Mouse (Mus musculus) limb, embryonic 10.5 days (tissue): ENCODE data around the gene Pkd1l2. TPM values are rescaled to one million over a fixed set of nuclear protein-coding genes. Genes with fewer than 3 reads are reported as not detected.

ENCODE experiments used
- DNase-seq: peaks from one replicate; pipeline ENCODE4 v3.0.0-alpha.2; 2017; ENCODE audit warnings: low spot score
- H3K27ac ChIP-seq: fragments of 300-500 bp; sonication (generic); 2 replicates; pipeline ENCODE4 v1.5.1; 2016; ENCODE audit warnings: mild to moderate bottlenecking
- H3K27me3 ChIP-seq: fragments of 300-500 bp; sonication (generic); 2 replicates; pipeline ENCODE4 v1.6.1; 2016; ENCODE audit warnings: low read depth, mild to moderate bottlenecking; ENCODE audit not compliant: poor library complexity, severe bottlenecking
- H3K36me3 ChIP-seq: fragments of 300-500 bp; sonication (generic); 2 replicates; pipeline ENCODE4 v1.6.1; 2016; ENCODE audit warnings: mild to moderate bottlenecking, moderate library complexity
- H3K4me1 ChIP-seq: fragments of 300-500 bp; sonication (generic); 2 replicates; pipeline ENCODE4 v1.6.1; 2016
- H3K4me3 ChIP-seq: fragments of 300-500 bp; sonication (generic); 2 replicates; pipeline ENCODE4 v1.5.1; 2016; ENCODE audit warnings: mild to moderate bottlenecking, moderate library complexity
- H3K9me3 ChIP-seq: fragments of 300-500 bp; sonication (generic); replicated peaks from 2 replicates; pipeline ENCODE4 v1.6.1; 2016; ENCODE audit warnings: mild to moderate bottlenecking
- WGBS: fragments of 180-500 bp; shearing (Covaris S2); methylation state at CpG from one replicate; pipeline ENCODE4 v1.1.7; 2016; 5-methylcytosine and 5-hydroxymethylcytosine counted together
- polyA plus RNA-seq: library from polyadenylated mRNA; unstranded; fragments of >200 nt; fragmentation: Nextera tagmentation; extraction: Ambion mirVana; gene quantifications from 2 replicates; pipeline ENCODE4 v1.2.1, GENCODE M21; 2016

Gene Pkd1l2
- polyA plus RNA-seq, 1 experiment from 2014 or later, result not detected

DNA sequence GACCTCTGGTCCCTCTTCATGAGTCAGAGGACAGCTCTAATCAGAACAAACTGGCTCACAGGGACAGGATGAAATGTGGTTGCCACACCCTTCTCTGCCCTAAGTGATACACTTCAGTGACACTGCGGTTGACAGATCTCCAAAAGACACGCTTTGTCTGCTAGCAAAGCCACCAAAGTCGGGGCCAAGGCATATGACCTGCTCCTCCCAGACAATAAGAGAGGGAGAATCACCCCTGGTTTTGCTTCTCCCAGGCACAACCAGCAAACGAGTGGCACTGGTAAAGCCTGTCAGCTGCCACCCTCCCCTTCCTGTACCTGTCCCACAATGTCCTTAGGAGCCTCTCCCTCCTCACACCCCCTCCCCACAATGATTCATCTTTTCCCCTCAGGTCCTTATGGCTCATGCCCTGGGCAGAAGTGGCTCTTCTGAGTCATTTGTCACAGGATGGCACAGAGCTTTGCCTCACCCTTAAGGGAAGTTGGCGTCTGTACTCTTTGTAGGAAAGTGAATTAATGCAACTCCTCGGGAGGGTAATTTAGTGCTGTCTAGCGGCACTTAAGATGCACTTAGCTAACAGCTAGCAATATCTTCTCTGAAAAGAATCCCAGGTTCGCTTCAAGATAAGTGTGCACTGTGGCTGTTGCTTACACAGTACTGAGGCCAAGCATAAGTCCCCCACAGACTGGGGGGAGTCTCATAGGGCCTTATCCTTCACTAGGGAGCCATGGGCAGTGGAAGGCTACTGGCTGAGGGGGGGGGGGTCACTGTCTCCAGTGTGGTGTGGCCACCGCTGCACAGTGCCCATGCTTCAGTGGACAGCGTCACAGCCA is 7.7 kb downstream of the Pkd1l2 start:
- no peak overlapping the region for H3K4me3 ChIP-seq
- H3K27me3 ChIP-seq, result no peaks in the 10 kb centered on the region
- no peaks in the 10 kb centered on the region for H3K9me3 ChIP-seq
- no peaks in the 10 kb centered on the region for H3K4me1 ChIP-seq
- WGBS, result 72% methylated on average over 10 of the region's 10 CpGs
- H3K27ac ChIP-seq, result no peak overlapping the region
- no peak for DNase-seq
- no peaks in the 10 kb centered on the region for H3K36me3 ChIP-seq

GRCm38 (mm10) chr8:117069708-117070107 is 12.5 kb downstream of the Pkd1l2 start:
- DNase-seq, result no peak
- no peak overlapping the region for H3K27ac ChIP-seq
- no peaks in the 10 kb centered on the region for H3K27me3 ChIP-seq
- H3K4me3 ChIP-seq, result no peak overlapping the region
- WGBS, result 90% methylated on average over 1 of the region's 1 CpGs
- H3K4me1 ChIP-seq, result no peaks in the 10 kb centered on the region
- H3K9me3 ChIP-seq, result no peaks in the 10 kb centered on the region
- H3K36me3 ChIP-seq, result no peaks in the 10 kb centered on the region

- Histone ChIP-seq H3K4me1 (no peaks in the 10 kb centered on the region), H3K27ac (no peak overlapping the region), H3K9me3 (no peaks in the 10 kb centered on the region), H3K27me3 (no peaks in the 10 kb centered on the region), H3K4me3 (no peak overlapping the region), H3K36me3 (no peaks in the 10 kb centered on the region)
- no peak for DNase-seq
- 84% methylated on average over 13 of the region's 13 CpGs for WGBS
These were observed 14.0 kb downstream of the Pkd1l2 start for GRCm38 (mm10) chr8:117068294-117068693.

- H3K9me3 ChIP-seq, result no peaks in the 10 kb centered on the region; the same call in 1 of the 2 replicates
- WGBS, result 89% methylated on average over 11 of the region's 11 CpGs
- no peaks in the 10 kb centered on the region for H3K27me3 ChIP-seq
- no peaks in the 10 kb centered on the region for H3K36me3 ChIP-seq
- DNase-seq, result no peak
- no peak overlapping the region for H3K4me3 ChIP-seq
- no peak overlapping the region for H3K27ac ChIP-seq
- H3K4me1 ChIP-seq, result no peaks in the 10 kb centered on the region
These were observed 14.9 kb downstream of the Pkd1l2 start for GRCm38 (mm10) chr8:117067396-117067795.

DNA sequence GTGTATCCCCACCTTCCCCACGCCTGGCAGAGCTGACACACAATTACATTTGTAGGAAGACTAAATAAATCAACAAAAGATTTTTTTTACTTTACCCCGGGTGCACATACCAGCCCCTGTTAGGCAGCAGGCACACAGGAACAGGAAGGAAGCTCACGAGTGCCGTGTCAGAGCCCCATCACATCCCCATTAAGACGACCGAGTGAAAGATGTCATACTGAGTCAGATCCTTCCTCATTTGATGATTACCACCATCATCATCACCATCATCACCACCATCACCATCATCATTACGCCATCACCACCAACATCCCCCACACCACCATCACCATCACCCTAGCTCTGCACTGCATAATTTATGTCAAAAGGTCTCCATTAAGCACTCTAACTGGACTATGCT is 15.3 kb downstream of the Pkd1l2 start:
- H3K4me1 ChIP-seq, result no peaks in the 10 kb centered on the region
- no peak overlapping the region for H3K27ac ChIP-seq
- DNase-seq, result no peak
- no peaks in the 10 kb centered on the region; the same call in 1 of the 2 replicates for H3K9me3 ChIP-seq
- no peak overlapping the region for H3K4me3 ChIP-seq
- no peaks in the 10 kb centered on the region for H3K27me3 ChIP-seq
- no peaks in the 10 kb centered on the region for H3K36me3 ChIP-seq
- 88% methylated on average over 7 of the region's 7 CpGs for WGBS

DNA sequence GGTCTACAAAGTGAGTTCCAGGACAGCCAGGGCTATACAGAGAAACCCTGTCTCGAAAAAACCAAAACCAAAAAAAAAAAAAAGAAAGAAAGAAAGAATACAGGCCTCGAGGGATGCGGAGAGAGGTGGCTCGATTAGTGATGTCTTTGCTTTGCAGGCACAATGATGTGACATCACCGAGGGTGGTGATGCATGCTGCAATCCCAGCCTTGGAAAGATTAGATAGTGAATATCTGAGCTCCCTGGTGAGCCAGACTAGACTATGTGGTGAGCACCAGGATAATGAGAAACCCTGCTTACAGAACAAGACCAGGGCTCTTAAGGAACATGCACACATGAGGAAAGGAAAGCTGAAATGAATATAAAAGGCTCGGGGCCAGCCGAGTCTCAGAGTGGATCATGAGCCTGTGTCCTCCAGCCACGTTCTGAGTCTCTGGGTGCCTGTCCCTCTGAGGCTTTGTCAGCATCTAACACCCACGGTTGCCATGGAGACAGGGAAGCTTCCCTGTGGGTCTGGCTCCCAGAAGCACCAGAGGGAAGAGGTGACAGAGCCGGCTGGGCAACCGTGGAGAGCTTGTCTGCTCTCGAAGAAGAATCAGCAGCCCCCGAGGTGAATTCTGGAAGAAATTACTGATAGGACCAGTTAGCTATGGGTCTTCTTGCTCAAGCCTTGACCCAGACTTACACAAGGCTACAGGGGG is 20.9 kb downstream of the Pkd1l2 start:
- WGBS, result 68% methylated on average over 13 of the region's 13 CpGs
- no peaks in the 10 kb centered on the region for H3K36me3 ChIP-seq
- no peak overlapping the region for H3K27ac ChIP-seq
- no peak overlapping the region for H3K4me3 ChIP-seq
- no peak for DNase-seq
- H3K4me1 ChIP-seq, result 0 out of 2 replicates have a peak, but pooled peaks cover 3% of the 10 kb centered on the region
- no peaks in the 10 kb centered on the region for H3K27me3 ChIP-seq
- no peaks in the 10 kb centered on the region; the same call in 1 of the 2 replicates for H3K9me3 ChIP-seq

GRCm38 (mm10) chr8:117060306-117060705 is 21.9 kb downstream of the Pkd1l2 start:
- H3K4me1 ChIP-seq, result 0 out of 2 replicates have a peak, but pooled peaks cover 4% of the 10 kb centered on the region
- H3K9me3 ChIP-seq, result no peaks in the 10 kb centered on the region; the same call in 1 of the 2 replicates
- H3K4me3 ChIP-seq, result no peak overlapping the region
- no peaks in the 10 kb centered on the region for H3K27me3 ChIP-seq
- WGBS, result 79% methylated on average over 13 of the region's 13 CpGs
- no peak for DNase-seq
- H3K27ac ChIP-seq, result no peak overlapping the region
- no peaks in the 10 kb centered on the region for H3K36me3 ChIP-seq

DNA sequence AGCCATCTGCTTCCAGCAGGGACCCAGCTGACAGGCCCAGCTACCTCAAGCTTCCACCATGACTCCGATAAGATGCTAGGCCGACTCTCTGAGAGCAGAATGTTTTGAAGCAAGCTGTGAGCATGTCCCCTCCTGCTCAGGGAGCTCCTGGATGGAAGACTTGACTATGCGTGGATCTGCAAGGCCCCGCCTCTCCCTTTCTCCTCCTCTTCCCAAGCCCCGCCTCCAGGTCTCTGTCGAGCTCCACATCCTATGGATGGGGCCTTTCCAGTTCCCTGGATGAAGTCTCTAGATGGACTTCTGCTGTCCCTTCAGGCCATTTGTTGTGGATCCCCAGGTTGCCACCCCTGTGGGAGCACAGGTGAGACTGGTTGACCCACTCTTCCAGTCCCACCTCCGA is 23.2 kb downstream of the Pkd1l2 start:
- no peaks in the 10 kb centered on the region for H3K27me3 ChIP-seq
- 0 out of 2 replicates have a peak, but pooled peaks cover 4% of the 10 kb centered on the region for H3K4me1 ChIP-seq
- no peak overlapping the region for H3K4me3 ChIP-seq
- no peaks in the 10 kb centered on the region for H3K36me3 ChIP-seq
- DNase-seq, result no peak
- WGBS, result 72% methylated on average over 7 of the region's 7 CpGs
- H3K9me3 ChIP-seq, result no peaks in the 10 kb centered on the region; the same call in 1 of the 2 replicates
- no peak overlapping the region for H3K27ac ChIP-seq

- 77% methylated on average over 6 of the region's 6 CpGs for WGBS
These were observed 27.2 kb downstream of the Pkd1l2 start for GRCm38 (mm10) chr8:117055097-117055496.

GRCm38 (mm10) chr8:117054146-117054545 is 28.1 kb downstream of the Pkd1l2 start:
- DNase-seq, result no peak
- Histone ChIP-seq H3K36me3 (no peaks in the 10 kb centered on the region), H3K27ac (no peak overlapping the region), H3K4me3 (no peak overlapping the region), H3K27me3 (no peaks in the 10 kb centered on the region), H3K4me1 (peaks cover 10% of the 10 kb centered on the region; the same call in 1 of the 2 replicates), H3K9me3 (no peaks in the 10 kb centered on the region)
- 88% methylated on average over 3 of the region's 3 CpGs for WGBS

More at GRCm38 (mm10) chr8:117055097-117055496, 27.2 kb downstream of the Pkd1l2 start:
- Histone ChIP-seq H3K9me3 (no peaks in the 10 kb centered on the region), H3K36me3 (no peaks in the 10 kb centered on the region), H3K4me1 (peaks cover 10% of the 10 kb centered on the region; the same call in 1 of the 2 replicates), H3K27ac (no peak overlapping the region), H3K27me3 (no peaks in the 10 kb centered on the region), H3K4me3 (no peak overlapping the region)
- no peak for DNase-seq

DNA sequence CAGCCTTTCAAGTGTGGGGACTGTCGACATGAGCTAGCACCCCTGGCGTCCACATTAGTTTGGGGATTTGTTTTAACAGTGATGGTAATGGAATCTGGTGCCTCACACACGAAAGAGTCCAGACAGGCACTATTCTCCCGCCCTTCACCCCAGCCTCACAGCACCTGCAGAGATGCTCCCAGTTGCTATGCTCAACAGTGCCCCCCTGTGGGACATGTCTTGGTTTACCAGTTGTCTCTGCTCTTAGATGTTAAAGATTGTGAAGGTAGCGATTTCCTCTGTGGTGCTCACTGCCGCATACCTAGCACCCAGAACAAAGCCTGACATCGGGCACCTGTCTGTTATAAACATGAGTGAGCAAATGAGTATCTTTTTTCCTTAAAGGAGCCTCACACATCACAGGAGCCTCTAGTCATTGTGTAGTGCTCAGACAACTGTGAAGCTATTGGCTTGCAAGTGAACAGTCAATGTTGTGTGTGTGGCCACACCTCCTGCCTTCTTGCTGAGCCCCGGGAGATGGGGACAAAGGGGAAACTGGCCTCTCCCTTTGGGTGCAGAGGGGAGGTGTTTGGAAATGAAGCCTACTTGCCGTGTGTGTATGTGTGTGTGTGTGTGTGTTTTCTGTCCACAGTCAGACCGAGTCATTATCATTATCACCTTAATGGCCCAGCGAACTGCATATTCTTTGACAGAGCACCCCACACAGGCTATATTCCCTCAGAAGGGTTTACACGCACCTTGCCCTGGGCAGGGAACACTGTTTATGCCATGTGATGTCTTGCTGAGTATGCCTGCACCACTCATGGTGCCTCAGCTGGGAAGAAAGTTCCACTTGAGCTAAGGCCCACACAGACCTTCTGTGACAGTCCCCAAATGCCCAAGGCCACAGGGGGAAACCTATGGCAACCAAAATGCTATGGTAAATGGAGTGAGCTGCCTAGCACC is 28.8 kb downstream of the Pkd1l2 start:
- 75% methylated on average over 12 of the region's 12 CpGs for WGBS
- no peak overlapping the region for H3K4me3 ChIP-seq
- H3K36me3 ChIP-seq, result no peaks in the 10 kb centered on the region
- no peak overlapping the region for H3K27ac ChIP-seq
- no peaks in the 10 kb centered on the region for H3K9me3 ChIP-seq
- H3K27me3 ChIP-seq, result no peaks in the 10 kb centered on the region
- H3K4me1 ChIP-seq, result peaks cover 10% of the 10 kb centered on the region; the same call in 1 of the 2 replicates
- no peak for DNase-seq

- H3K27ac ChIP-seq, result no peak overlapping the region
- DNase-seq, result no peak
- no peak overlapping the region for H3K4me3 ChIP-seq
- 54% methylated on average over 9 of the region's 9 CpGs for WGBS
- no peaks in the 10 kb centered on the region for H3K27me3 ChIP-seq
- peaks cover 6% of the 10 kb centered on the region; the same call in 1 of the 2 replicates for H3K4me1 ChIP-seq
- H3K9me3 ChIP-seq, result no peaks in the 10 kb centered on the region
- no peaks in the 10 kb centered on the region for H3K36me3 ChIP-seq
These were observed 30.9 kb downstream of the Pkd1l2 start for GRCm38 (mm10) chr8:117051316-117051715.
